ENCODE assay signal across 9 mouse cellular contexts in genomic region chr1:75447265-75448051, GRCm38 (mm10). TPM values are rescaled to one million over a fixed set of nuclear protein-coding genes. Genes with fewer than 3 reads are reported as not detected.
DNase-seq lines count a peak whose midpoint lies in the region; ATAC-seq lines count a peak whose summit lies in the region.
"Had no signal": no experiment of that assay in that cellular context is flagged by ENCODE, and none has a peak within 500 bp of the region (broad histone marks: within the 10 kb centered on the region; RNA-seq: fewer than 3 reads in every experiment).

No protein-coding gene starts in this region.

- H3K9ac ChIP-seq in heart, embryonic 13.5 days = peak overlapping the region; percentile 72
- H3K9ac ChIP-seq in embryonic facial prominence, embryonic 12.5 days = peak overlapping the region; percentile 33; the same call in 1 of the 2 replicates
- 0 out of 2 replicates have a peak overlapping the region, but pooled peaks have one; percentile 29 for H3K9ac ChIP-seq in neural tube, embryonic 12.5 days

- H3K9me3 ChIP-seq in heart, embryonic 13.5 days = no peaks in the 10 kb centered on the region
- no peaks in the 10 kb centered on the region for H3K9me3 ChIP-seq in embryonic facial prominence, embryonic 12.5 days
- no peaks in the 10 kb centered on the region for H3K9me3 ChIP-seq in neural tube, embryonic 12.5 days

- intact Hi-C loops in heart, postnatal 25 days (cut with DNase I) = loop anchor here (5.0 kb wide), 1 partner anchor 105 kb away; no protein-coding TSS in a partner anchor

- peak overlapping the region; percentile 16; the same call in 1 of the 2 replicates for H3K4me3 ChIP-seq in heart, embryonic 13.5 days
- no peak overlapping the region for H3K4me3 ChIP-seq in embryonic facial prominence, embryonic 12.5 days
- H3K4me3 ChIP-seq in neural tube, embryonic 12.5 days = no peak overlapping the region; the same call in 1 of the 2 replicates

- peaks cover 7% of the 10 kb centered on the region for H3K36me3 ChIP-seq in heart, embryonic 13.5 days
- H3K36me3 ChIP-seq in embryonic facial prominence, embryonic 12.5 days = no peaks in the 10 kb centered on the region
- H3K36me3 ChIP-seq in neural tube, embryonic 12.5 days = no peaks in the 10 kb centered on the region

- ATAC-seq in heart, embryonic 13.5 days (ENCODE audit: extremely low read depth, insufficient number of reproducible peaks, low FRiP score, low TSS enrichment) = no peak
- ATAC-seq in embryonic facial prominence, embryonic 12.5 days (ENCODE audit: insufficient number of reproducible peaks, insufficient read depth, low FRiP score, low TSS enrichment) = no peak
- peak; percentile 1; the same call in 1 of the 2 replicates for ATAC-seq in neural tube, embryonic 12.5 days (ENCODE audit: low FRiP score, low read depth)

- no peak overlapping the region for H3K27ac ChIP-seq in heart, embryonic 13.5 days (replicated peaks)
- H3K27ac ChIP-seq in embryonic facial prominence, embryonic 12.5 days = no peak overlapping the region
- H3K27ac ChIP-seq in neural tube, embryonic 12.5 days = peak overlapping the region; percentile 86
- H3K27ac ChIP-seq: macrophage had no signal

- no peak for DNase-seq in heart, postnatal 25 days (ENCODE audit: low spot score)
- peak; percentile 31 for DNase-seq in large intestine, adult 2 months (ENCODE audit: low read depth, low spot score)
- no peak for DNase-seq in urinary bladder, postnatal 36 days (ENCODE audit: low spot score in 2 of 2)
- DNase-seq in kidney, postnatal 14 days = no peak
- no peak for DNase-seq in layer of hippocampus, postnatal 25 days (ENCODE audit: extremely low spot score in 1 of 2, low spot score in 1 of 2)

- peak overlapping the region; percentile 72 for H3K4me2 ChIP-seq in heart, embryonic 13.5 days
- H3K4me2 ChIP-seq in embryonic facial prominence, embryonic 12.5 days (replicated peaks) = peak overlapping the region; percentile 37
- H3K4me2 ChIP-seq in neural tube, embryonic 12.5 days (replicated peaks) = peak overlapping the region; percentile 74

- H3K27me3 ChIP-seq in heart, embryonic 13.5 days (replicated peaks) = peaks cover 93% of the 10 kb centered on the region
- peaks cover 77% of the 10 kb centered on the region for H3K27me3 ChIP-seq in embryonic facial prominence, embryonic 12.5 days
- peaks cover 40% of the 10 kb centered on the region for H3K27me3 ChIP-seq in neural tube, embryonic 12.5 days (replicated peaks)

- H3K4me1 ChIP-seq in heart, embryonic 13.5 days = peaks cover 76% of the 10 kb centered on the region
- H3K4me1 ChIP-seq in embryonic facial prominence, embryonic 12.5 days = peaks cover 82% of the 10 kb centered on the region
- H3K4me1 ChIP-seq in neural tube, embryonic 12.5 days = peaks cover 100% of the 10 kb centered on the region

- WGBS in heart, embryonic 13.5 days = 9% methylated on average over 10 of the region's 10 CpGs
- 2% methylated on average over 10 of the region's 10 CpGs for WGBS in embryonic facial prominence, embryonic 12.5 days
- 9% methylated on average over 10 of the region's 10 CpGs for WGBS in large intestine, adult 2 months
- WGBS in neural tube, embryonic 12.5 days = 3% methylated on average over 10 of the region's 10 CpGs

RNA-seq across cellular contexts. Expression of gene Asic4, which starts 2.8 kb away (rescaled TPM):
- polyA plus RNA-seq in heart, embryonic 13.5 days (2015; fragmentation: Nextera tagmentation; extraction: Ambion mirVana) = 0.28 and 0.31 TPM in 2 replicates
- total RNA-seq in heart, postnatal 25 days (2021) = not detected
- polyA plus RNA-seq in embryonic facial prominence, embryonic 12.5 days (2016; fragmentation: Nextera tagmentation; extraction: Ambion mirVana) = 0.64 and 0.76 TPM in 2 replicates
- 0.17 TPM in 1 of 2 replicates, not detected in the other for polyA plus RNA-seq in large intestine, adult 2 months (2012; rRNA removed)
- polyA plus RNA-seq in neural tube, embryonic 12.5 days (2016; fragmentation: Nextera tagmentation; extraction: Ambion mirVana) = 22.1 and 24.3 TPM in 2 replicates
- total RNA-seq in layer of hippocampus, postnatal 25 days (2021) = 1 to 10 TPM; 8.9 to 9.9 TPM
- polyA plus RNA-seq: macrophage had no signal

RNA-seq across cellular contexts. Expression of gene Gmppa, which starts 11.7 kb away (rescaled TPM):
- 70.7 and 73.7 TPM in 2 replicates for polyA plus RNA-seq in heart, embryonic 13.5 days (2015; fragmentation: Nextera tagmentation; extraction: Ambion mirVana)
- 10 to 100 TPM; 36.6 to 37.3 TPM for total RNA-seq in heart, postnatal 25 days (2021)
- 61.1 and 64.6 TPM in 2 replicates for polyA plus RNA-seq in embryonic facial prominence, embryonic 12.5 days (2016; fragmentation: Nextera tagmentation; extraction: Ambion mirVana)
- polyA plus RNA-seq in large intestine, adult 2 months (2012; rRNA removed) = 177 and 182 TPM in 2 replicates
- polyA plus RNA-seq in neural tube, embryonic 12.5 days (2016; fragmentation: Nextera tagmentation; extraction: Ambion mirVana) = 69.9 and 83.5 TPM in 2 replicates
- total RNA-seq in layer of hippocampus, postnatal 25 days (2021) = 10 to 100 TPM; 60.5 to 66.7 TPM

RNA-seq across cellular contexts. Expression of gene Chpf, which starts 31.6 kb away (rescaled TPM):
- polyA plus RNA-seq in heart, embryonic 13.5 days (2015; fragmentation: Nextera tagmentation; extraction: Ambion mirVana) = 26.0 and 28.6 TPM in 2 replicates
- total RNA-seq in heart, postnatal 25 days (2021) = 10 to 100 TPM; 26.4 to 28.2 TPM
- 32.5 and 33.5 TPM in 2 replicates for polyA plus RNA-seq in embryonic facial prominence, embryonic 12.5 days (2016; fragmentation: Nextera tagmentation; extraction: Ambion mirVana)
- 22.0 and 25.1 TPM in 2 replicates for polyA plus RNA-seq in large intestine, adult 2 months (2012; rRNA removed)
- polyA plus RNA-seq in neural tube, embryonic 12.5 days (2016; fragmentation: Nextera tagmentation; extraction: Ambion mirVana) = 43.6 and 43.7 TPM in 2 replicates
- 10 to 100 TPM; 77.2 to 82.8 TPM for total RNA-seq in layer of hippocampus, postnatal 25 days (2021)

RNA-seq across cellular contexts. Expression of gene Tmem198, which starts 31.9 kb away (rescaled TPM):
- polyA plus RNA-seq in heart, embryonic 13.5 days (2015; fragmentation: Nextera tagmentation; extraction: Ambion mirVana) = 0.43 and 0.49 TPM in 2 replicates
- under 1 TPM; 0.42 to 0.61 TPM for total RNA-seq in heart, postnatal 25 days (2021)
- polyA plus RNA-seq in embryonic facial prominence, embryonic 12.5 days (2016; fragmentation: Nextera tagmentation; extraction: Ambion mirVana) = 2.5 and 3.1 TPM in 2 replicates
- polyA plus RNA-seq in large intestine, adult 2 months (2012; rRNA removed) = 1.9 and 2.0 TPM in 2 replicates
- 28.9 and 30.4 TPM in 2 replicates for polyA plus RNA-seq in neural tube, embryonic 12.5 days (2016; fragmentation: Nextera tagmentation; extraction: Ambion mirVana)
- 10 to 100 TPM; 70.3 to 73.8 TPM for total RNA-seq in layer of hippocampus, postnatal 25 days (2021)
- polyA plus RNA-seq: macrophage had no signal

RNA-seq across cellular contexts. Expression of gene Obsl1, which starts 58.8 kb away (rescaled TPM):
- polyA plus RNA-seq in heart, embryonic 13.5 days (2015; fragmentation: Nextera tagmentation; extraction: Ambion mirVana) = 91.0 and 93.0 TPM in 2 replicates
- total RNA-seq in heart, postnatal 25 days (2021) = 100 to 1,000 TPM; 147 to 150 TPM
- 101 and 104 TPM in 2 replicates for polyA plus RNA-seq in embryonic facial prominence, embryonic 12.5 days (2016; fragmentation: Nextera tagmentation; extraction: Ambion mirVana)
- polyA plus RNA-seq in large intestine, adult 2 months (2012; rRNA removed) = 3.3 and 4.1 TPM in 2 replicates
- polyA plus RNA-seq in neural tube, embryonic 12.5 days (2016; fragmentation: Nextera tagmentation; extraction: Ambion mirVana) = 49.0 and 50.6 TPM in 2 replicates
- total RNA-seq in layer of hippocampus, postnatal 25 days (2021) = 10 to 100 TPM; 18.9 to 20.2 TPM
- polyA plus RNA-seq: macrophage had no signal

Comparison
In these comparisons a context has a peak if more than half of its experiments do, and no peak if none do; other contexts are left out.
1. RNA of gene Asic4, which starts 2.8 kb away (polyA plus RNA-seq): 22.1 to 24.3 TPM in neural tube, embryonic 12.5 days; 0.64 to 0.76 TPM in embryonic facial prominence, embryonic 12.5 days, 0.28 to 0.31 TPM in heart, embryonic 13.5 days and 0.17 TPM in large intestine, adult 2 months; every median in the first group is over 10 times any median in the second.
2. Peak in every context shown above with its lines, with median percentiles within 50 percentile points of each other: H3K4me2 ChIP-seq and H3K9ac ChIP-seq.